Mouse (Mus musculus) hindbrain, embryonic 10.5 days (tissue): ENCODE measurements around the gene Teddm3. TPM values are rescaled to one million over a fixed set of nuclear protein-coding genes. Genes with fewer than 3 reads are reported as not detected.
"Not testable (repeated sequence)": the region's sequence is repeated elsewhere in the genome, so short reads cannot be mapped to it uniquely, and the experiment has no call there.

ENCODE experiments used
- DNase-seq: peaks from one replicate; pipeline ENCODE4 v3.0.0-alpha.2; 2017; ENCODE audit warnings: low spot score
- H3K27ac ChIP-seq: fragments of 300-500 bp; sonication (generic); 2 replicates; pipeline ENCODE4 v1.5.1; 2016; ENCODE audit warnings: mild to moderate bottlenecking, moderate library complexity
- H3K27me3 ChIP-seq: fragments of 300-500 bp; sonication (generic); 2 replicates; pipeline ENCODE4 v1.6.1; 2016; ENCODE audit warnings: mild to moderate bottlenecking; ENCODE audit not compliant: poor library complexity, insufficient read depth, severe bottlenecking
- H3K36me3 ChIP-seq: fragments of 300-500 bp; sonication (generic); 2 replicates; pipeline ENCODE4 v1.6.1; 2016; ENCODE audit warnings: mild to moderate bottlenecking, moderate library complexity
- H3K4me1 ChIP-seq: fragments of 300-500 bp; sonication (generic); replicated peaks from 2 replicates; pipeline ENCODE4 v1.6.1; 2016; ENCODE audit warnings: mild to moderate bottlenecking
- H3K4me3 ChIP-seq: fragments of 300-500 bp; sonication (generic); 2 replicates; pipeline ENCODE4 v1.5.1; 2016; ENCODE audit warnings: mild to moderate bottlenecking, moderate library complexity
- H3K9me3 ChIP-seq: fragments of 300-500 bp; sonication (generic); 2 replicates; pipeline ENCODE4 v1.6.1; 2016; ENCODE audit warnings: mild to moderate bottlenecking, moderate library complexity
- WGBS: fragments of 180-500 bp; shearing (Covaris S2); methylation state at CpG from one replicate; pipeline ENCODE4 v1.1.7; 2016; 5-methylcytosine and 5-hydroxymethylcytosine counted together
- polyA plus RNA-seq: library from polyadenylated mRNA; unstranded; fragments of >200 nt; fragmentation: Nextera tagmentation; extraction: Ambion mirVana; gene quantifications from 2 replicates; pipeline ENCODE4 v1.2.1, GENCODE M21; 2016

Gene Teddm3
- polyA plus RNA-seq, 1 experiment from 2014 or later = not detected

DNA sequence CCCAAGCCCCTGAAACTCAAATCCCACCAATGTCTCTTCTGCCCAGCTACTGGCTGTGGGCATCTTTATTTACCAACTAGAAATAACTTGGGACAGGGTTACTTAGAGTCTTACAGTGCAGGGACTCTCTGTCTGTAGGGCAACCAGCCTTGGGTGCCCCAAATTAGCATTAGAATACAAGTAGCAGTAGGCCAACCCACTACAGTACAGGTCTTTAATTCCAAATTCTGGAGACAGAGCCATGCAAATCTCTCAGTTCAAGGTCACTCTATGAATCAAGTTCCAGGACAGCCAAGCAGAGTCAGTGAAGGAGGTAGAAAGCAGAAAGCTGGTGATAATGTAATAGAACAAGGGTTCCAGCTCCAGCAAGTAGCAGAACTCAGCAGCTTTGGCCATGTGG, 30.9 kb upstream of the Teddm3 start:
- Histone ChIP-seq H3K9me3 (no peaks in the 10 kb centered on the region), H3K4me1 (no peaks in the 10 kb centered on the region), H3K4me3 (no peak overlapping the region), H3K27me3 (no peaks in the 10 kb centered on the region), H3K36me3 (no peaks in the 10 kb centered on the region), H3K27ac (no peak overlapping the region)
- no peak for DNase-seq

GRCm38 (mm10) chr16:21182108-21182507, 28.3 kb upstream of the Teddm3 start:
- Histone ChIP-seq H3K27me3 (no peaks in the 10 kb centered on the region), H3K9me3 (no peaks in the 10 kb centered on the region), H3K4me1 (no peaks in the 10 kb centered on the region), H3K36me3 (no peaks in the 10 kb centered on the region), H3K4me3 (no peak overlapping the region), H3K27ac (no peak overlapping the region)
- 86% methylated on average over 1 of the region's 1 CpGs for WGBS
- no peak for DNase-seq

- Histone ChIP-seq H3K9me3 (no peaks in the 10 kb centered on the region), H3K27ac (no peak overlapping the region), H3K36me3 (no peaks in the 10 kb centered on the region), H3K27me3 (no peaks in the 10 kb centered on the region), H3K4me1 (no peaks in the 10 kb centered on the region), H3K4me3 (no peak overlapping the region)
- no CpG with 5 or more reads among the region's 1 CpGs for WGBS
- no peak for DNase-seq
Measured at GRCm38 (mm10) chr16:21175236-21175635, 21.4 kb upstream of the Teddm3 start.

GRCm38 (mm10) chr16:21168730-21169129, 14.9 kb upstream of the Teddm3 start:
- Histone ChIP-seq H3K36me3 (no peaks in the 10 kb centered on the region), H3K4me1 (no peaks in the 10 kb centered on the region), H3K27me3 (no peaks in the 10 kb centered on the region), H3K27ac (no peak overlapping the region), H3K9me3 (no peaks in the 10 kb centered on the region), H3K4me3 (no peak overlapping the region)
- 91% methylated on average over 13 of the region's 13 CpGs for WGBS
- no peak for DNase-seq

- not testable (repeated sequence) for H3K9me3 ChIP-seq, H3K36me3 ChIP-seq, H3K27me3 ChIP-seq, H3K4me3 ChIP-seq, H3K4me1 ChIP-seq, H3K27ac ChIP-seq
- WGBS = 18% methylated on average over 17 of the region's 19 CpGs
- peak; percentile 10 for DNase-seq
Measured at GRCm38 (mm10) chr16:21165343-21166220, 11.8 kb upstream of the Teddm3 start.

GRCm38 (mm10) chr16:21163423-21163822, 9.6 kb upstream of the Teddm3 start:
- H3K36me3 ChIP-seq, H3K4me3 ChIP-seq, H3K27ac ChIP-seq, H3K27me3 ChIP-seq, H3K4me1 ChIP-seq, DNase-seq, H3K9me3 ChIP-seq: not testable (repeated sequence)
- WGBS = 86% methylated on average over 3 of the region's 3 CpGs

DNA sequence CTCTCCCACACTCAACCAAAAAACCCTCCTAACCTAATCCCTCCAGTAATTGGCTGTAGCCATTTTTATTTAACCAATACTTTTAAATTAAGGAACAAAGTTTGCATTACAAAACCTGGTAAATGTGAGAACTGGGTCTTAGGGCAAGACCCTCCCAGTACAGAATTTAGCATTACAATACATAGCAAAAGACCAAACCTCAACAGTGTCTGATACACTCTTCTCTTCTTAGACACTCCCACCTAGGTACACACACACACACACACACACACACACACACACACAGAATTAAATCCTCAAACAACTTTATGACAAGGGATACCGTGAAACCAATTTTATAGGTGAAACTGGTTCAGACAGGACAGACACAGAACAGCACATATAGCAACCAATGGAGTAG, 5.4 kb upstream of the Teddm3 start:
- H3K27ac ChIP-seq, H3K36me3 ChIP-seq, H3K4me3 ChIP-seq, DNase-seq, H3K9me3 ChIP-seq, H3K27me3 ChIP-seq, H3K4me1 ChIP-seq: not testable (repeated sequence)
- 91% methylated on average over 1 of the region's 1 CpGs for WGBS

- DNase-seq, H3K27me3 ChIP-seq, H3K27ac ChIP-seq, H3K4me1 ChIP-seq, H3K4me3 ChIP-seq, H3K9me3 ChIP-seq, H3K36me3 ChIP-seq: not testable (repeated sequence)
Measured at GRCm38 (mm10) chr16:21156261-21156660, 2.5 kb upstream of the Teddm3 start.

GRCm38 (mm10) chr16:21151564-21152361, 2.0 kb downstream of the Teddm3 start:
- WGBS = 72% methylated on average over 4 of the region's 4 CpGs
- Histone ChIP-seq H3K36me3 (no peaks in the 10 kb centered on the region), H3K27me3 (no peaks in the 10 kb centered on the region), H3K4me3 (no peak overlapping the region), H3K4me1 (no peaks in the 10 kb centered on the region), H3K27ac (no peak overlapping the region), H3K9me3 (no peaks in the 10 kb centered on the region)
- DNase-seq = no peak

DNA sequence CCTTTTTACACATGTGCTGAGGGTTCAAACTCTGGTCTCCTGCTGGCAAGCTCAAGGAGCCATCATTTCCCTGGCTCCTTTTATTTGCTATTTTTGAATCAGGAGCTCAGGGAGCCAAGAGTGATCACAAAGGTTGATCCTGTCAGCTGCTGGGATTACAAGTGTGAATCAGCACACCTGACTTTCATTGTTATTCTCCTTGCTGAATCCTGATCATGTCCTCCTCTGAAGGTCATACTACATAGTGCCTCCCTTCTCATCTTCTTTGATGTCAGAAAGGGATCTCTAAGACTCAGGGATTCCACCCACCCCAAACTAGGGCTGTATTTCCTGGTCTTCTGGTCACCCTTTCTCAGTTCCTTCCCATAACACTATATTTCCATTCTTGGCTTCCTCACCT, 3.9 kb downstream of the Teddm3 start:
- Histone ChIP-seq H3K4me3 (no peak overlapping the region), H3K27ac (no peak overlapping the region), H3K36me3 (no peaks in the 10 kb centered on the region), H3K9me3 (no peaks in the 10 kb centered on the region), H3K4me1 (no peaks in the 10 kb centered on the region), H3K27me3 (no peaks in the 10 kb centered on the region)
- no peak for DNase-seq

DNA sequence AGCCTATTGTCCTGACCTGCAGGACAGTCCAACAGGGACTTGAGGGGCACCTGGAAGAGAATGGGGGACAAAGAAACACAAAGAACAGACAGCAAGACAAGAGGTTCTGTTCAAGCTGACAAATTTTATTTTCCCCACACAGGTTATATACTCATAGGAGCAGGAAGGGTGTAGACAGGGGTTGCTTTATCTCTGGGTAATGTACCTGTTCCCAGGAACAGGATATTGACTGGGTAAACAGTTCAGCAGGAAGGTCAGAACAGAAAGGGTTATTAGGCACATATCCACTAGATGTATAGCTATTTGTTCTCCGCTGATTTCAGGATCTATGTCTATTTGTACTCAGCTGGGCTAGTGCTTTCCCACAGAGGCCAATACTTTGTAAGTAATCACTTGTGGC, 5.3 kb downstream of the Teddm3 start:
- not testable (repeated sequence) for H3K4me1 ChIP-seq, H3K4me3 ChIP-seq, DNase-seq, H3K36me3 ChIP-seq, H3K27me3 ChIP-seq, H3K27ac ChIP-seq, H3K9me3 ChIP-seq
- WGBS = 79% methylated on average over 1 of the region's 1 CpGs

GRCm38 (mm10) chr16:21136312-21137083, 17.3 kb downstream of the Teddm3 start:
- no peaks in the 10 kb centered on the region for H3K27me3 ChIP-seq
- no peak for DNase-seq
- no peaks in the 10 kb centered on the region; the same call in 1 of the 2 replicates for H3K9me3 ChIP-seq
- H3K27ac ChIP-seq = no peak overlapping the region
- no peaks in the 10 kb centered on the region for H3K4me1 ChIP-seq
- H3K36me3 ChIP-seq = no peaks in the 10 kb centered on the region
- no peak overlapping the region for H3K4me3 ChIP-seq
- WGBS = 84% methylated on average over 1 of the region's 1 CpGs

- H3K9me3 ChIP-seq, H3K4me1 ChIP-seq, H3K27me3 ChIP-seq, DNase-seq, H3K36me3 ChIP-seq, H3K27ac ChIP-seq, H3K4me3 ChIP-seq: not testable (repeated sequence)
- WGBS = 81% methylated on average over 3 of the region's 3 CpGs
Measured at GRCm38 (mm10) chr16:21127666-21128065, 26.1 kb downstream of the Teddm3 start.
